Mouse (Mus musculus): ENCODE results near the gene Pde8b.
"Not testable (repeated sequence)": the region's sequence is repeated elsewhere in the genome, so short reads cannot be mapped to it uniquely, and the experiment has no call there.

Pde8b gene

GRCm38 (mm10) chr13:95221882-95222568, 28.1 kb downstream of the Pde8b start:
- DNase-seq (ENCODE audit: low spot score), result no peak

GRCm38 (mm10) chr13:95215661-95216170, 34.4 kb downstream of the Pde8b start:
- not testable (repeated sequence) for DNase-seq (ENCODE audit: low spot score)

GRCm38 (mm10) chr13:95212320-95212719, 37.8 kb downstream of the Pde8b start:
- DNase-seq (ENCODE audit: low spot score), result no peak

- DNase-seq (ENCODE audit: low spot score), result not testable (repeated sequence)
Measured at GRCm38 (mm10) chr13:95207301-95207700, 42.8 kb downstream of the Pde8b start.

GRCm38 (mm10) chr13:95202151-95202758, 47.9 kb downstream of the Pde8b start:
- no peak for DNase-seq (ENCODE audit: low spot score)

- DNase-seq (ENCODE audit: low spot score), result no peak
Measured at GRCm38 (mm10) chr13:95200817-95201216, 49.3 kb downstream of the Pde8b start.

GRCm38 (mm10) chr13:95200036-95200435, 50.1 kb downstream of the Pde8b start:
- DNase-seq (ENCODE audit: low spot score), result no peak

- no peak for DNase-seq (ENCODE audit: low spot score)
Measured at GRCm38 (mm10) chr13:95196106-95196705, 53.9 kb downstream of the Pde8b start.

- no peak for DNase-seq (ENCODE audit: low spot score)
Measured at GRCm38 (mm10) chr13:95191951-95192350, 58.2 kb downstream of the Pde8b start.

- no peak for DNase-seq (ENCODE audit: low spot score)
Measured at GRCm38 (mm10) chr13:95189111-95189510, 61.0 kb downstream of the Pde8b start.

- no peak for DNase-seq (ENCODE audit: low spot score)
Measured at GRCm38 (mm10) chr13:95187153-95187665, 62.9 kb downstream of the Pde8b start.

- no peak for DNase-seq (ENCODE audit: low spot score)
Measured at GRCm38 (mm10) chr13:95186741-95187035, 63.4 kb downstream of the Pde8b start.

GRCm38 (mm10) chr13:95185891-95186740, 64.0 kb downstream of the Pde8b start:
- DNase-seq (ENCODE audit: low spot score), result no peak

- DNase-seq (ENCODE audit: low spot score), result no peak
Measured at GRCm38 (mm10) chr13:95183686-95184085, 66.5 kb downstream of the Pde8b start.

GRCm38 (mm10) chr13:95180208-95180607, 69.9 kb downstream of the Pde8b start:
- DNase-seq (ENCODE audit: low spot score), result no peak

GRCm38 (mm10) chr13:95177326-95177725, 72.8 kb downstream of the Pde8b start:
- DNase-seq (ENCODE audit: low spot score), result no peak

GRCm38 (mm10) chr13:95176399-95176798, 73.7 kb downstream of the Pde8b start:
- DNase-seq (ENCODE audit: low spot score), result no peak

GRCm38 (mm10) chr13:95174253-95174652, 75.9 kb downstream of the Pde8b start:
- DNase-seq (ENCODE audit: low spot score), result no peak

- no peak for DNase-seq (ENCODE audit: low spot score)
Measured at GRCm38 (mm10) chr13:95172346-95172745, 77.8 kb downstream of the Pde8b start.

- DNase-seq (ENCODE audit: low spot score), result no peak
Measured at GRCm38 (mm10) chr13:95160211-95160610, 89.9 kb downstream of the Pde8b start.

GRCm38 (mm10) chr13:95158986-95159385, 91.2 kb downstream of the Pde8b start:
- no peak for DNase-seq (ENCODE audit: low spot score)

- DNase-seq (ENCODE audit: low spot score), result no peak
Measured at GRCm38 (mm10) chr13:95144746-95145145, 105.4 kb downstream of the Pde8b start.

Data from T-cell, adult 2 months (primary cell).